In the genomic region with DNA sequence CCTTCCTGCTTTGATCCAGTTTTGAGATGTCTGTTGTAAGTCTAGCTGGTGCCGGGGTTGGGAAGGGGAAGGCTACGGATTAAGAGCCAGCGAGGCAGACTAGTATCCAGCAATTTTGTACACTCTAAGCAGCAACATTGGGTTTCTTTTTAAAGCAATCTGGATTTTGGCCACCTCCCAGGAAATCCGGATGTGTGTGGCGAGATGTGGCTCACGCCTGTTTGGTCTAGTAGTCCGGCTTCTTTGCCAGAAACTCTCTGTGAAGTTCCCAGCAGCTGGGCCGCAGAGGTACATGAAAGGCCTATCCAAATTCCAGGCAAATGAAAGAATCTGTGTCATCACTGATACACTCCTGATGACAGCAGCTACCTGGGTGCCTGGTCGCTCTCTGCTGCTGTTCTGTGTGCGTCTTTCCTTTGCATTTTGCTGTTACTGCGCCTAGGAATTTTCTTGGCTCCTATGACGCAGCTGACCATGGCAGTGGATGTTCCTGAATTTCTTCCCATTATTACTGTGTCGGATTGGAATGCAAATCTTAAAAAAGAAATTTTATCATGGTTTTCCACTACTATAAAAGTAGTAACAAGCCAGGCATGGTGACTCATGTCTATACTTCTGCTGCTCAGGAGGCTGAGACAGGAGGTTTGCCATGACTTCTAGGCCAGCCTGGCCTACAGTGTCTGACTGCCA, we compare ENCODE assay signal across 10 mouse cellular contexts. TPM values are rescaled to one million over a fixed set of nuclear protein-coding genes. Genes with fewer than 3 reads are reported as not detected.
DNase-seq lines count a peak whose midpoint lies in the region; TF ChIP-seq lines count a peak whose summit lies in the region.
"Had no signal": no experiment of that assay in that cellular context is flagged by ENCODE, and none has a peak within 500 bp of the region (broad histone marks: within the 10 kb centered on the region; RNA-seq: fewer than 3 reads in every experiment).

No protein-coding gene starts in this region.

- H3K27ac ChIP-seq in heart, embryonic 10.5 days: no peak overlapping the region
- no peak overlapping the region for H3K27ac ChIP-seq in thymus, adult 2 months (ENCODE audit: control insufficient read depth, insufficient read depth, low read length)
- H3K27ac ChIP-seq: hindbrain, embryonic 12.5 days had no signal

- WGBS in heart, embryonic 10.5 days: 85% methylated on average over 13 of the region's 13 CpGs
- WGBS in thymus, adult 2 months: 92% methylated on average over 13 of the region's 13 CpGs

- intact Hi-C loops in gastrocnemius, postnatal 36 days (cut with DNase I): no loop called here
- intact Hi-C loops in left cerebral cortex, postnatal 25 days (cut with DNase I): no loop called here

- no peak overlapping the region for H3K4me3 ChIP-seq in heart, embryonic 10.5 days
- no peak overlapping the region for H3K4me3 ChIP-seq in thymus, adult 2 months (ENCODE audit: control insufficient read depth, insufficient read depth, low read length)
- H3K4me3 ChIP-seq: hindbrain, embryonic 12.5 days; megakaryocyte, embryonic 14.5 days had no signal

- DNase-seq in heart, adult 11 months: peak; percentile 98
- no peak for DNase-seq in heart, embryonic 10.5 days (ENCODE audit: low spot score)
- DNase-seq in 3T3-L1 (ENCODE audit: low read depth, low spot score): peak; percentile 30
- DNase-seq in gastrocnemius, postnatal 36 days: peak; percentile 44 to 76
- DNase-seq in left cerebral cortex, postnatal 25 days (ENCODE audit: low spot score in 2 of 2): peak; percentile 47 to 62
- no peak for DNase-seq in adrenal gland, adult 18-20 months (ENCODE audit: low spot score in 2 of 2)
- no peak for DNase-seq in thymus, adult 2 months
- DNase-seq in spleen, adult 12 weeks (ENCODE audit: low spot score): no peak

- H3K36me3 ChIP-seq in heart, embryonic 10.5 days: no peaks in the 10 kb centered on the region
- H3K36me3 ChIP-seq in thymus, adult 2 months (ENCODE audit: control insufficient read depth, insufficient read depth, low read length): no peaks in the 10 kb centered on the region
- H3K36me3 ChIP-seq: hindbrain, embryonic 12.5 days had no signal

- no peaks in the 10 kb centered on the region for H3K9me3 ChIP-seq in heart, embryonic 10.5 days
- H3K9me3 ChIP-seq: hindbrain, embryonic 12.5 days had no signal

- no peak for TF ChIP-seq POLR2A in thymus, adult 2 months (IDR thresholded peaks at IDR 0.05; ENCODE audit: control insufficient read depth, extremely low read depth, insufficient read depth, low read length, poor library complexity)

- H3K4me1 ChIP-seq in heart, embryonic 10.5 days: peaks cover 63% of the 10 kb centered on the region
- H3K4me1 ChIP-seq in thymus, adult 2 months (replicated peaks; ENCODE audit: control insufficient read depth, insufficient read depth, low read length): peaks cover 75% of the 10 kb centered on the region

- no peaks in the 10 kb centered on the region for H3K27me3 ChIP-seq in heart, embryonic 10.5 days (ENCODE audit: insufficient read depth, poor library complexity, severe bottlenecking)
- no peaks in the 10 kb centered on the region for H3K27me3 ChIP-seq in thymus, adult 2 months (ENCODE audit: control insufficient read depth, insufficient read depth, low read length)
- H3K27me3 ChIP-seq: hindbrain, embryonic 12.5 days; megakaryocyte, embryonic 14.5 days had no signal

- no peak for TF ChIP-seq CTCF in thymus, adult 2 months (IDR thresholded peaks at IDR 0.05; ENCODE audit: borderline replicate concordance, control insufficient read depth, extremely low read depth, insufficient read depth, low read length, poor library complexity)

RNA-seq across cellular contexts. Expression of a gene that starts 38.7 kb away (rescaled TPM):
- polyA plus RNA-seq in heart, embryonic 10.5 days (2016; fragmentation: Nextera tagmentation; extraction: Ambion mirVana): 18.4 and 25.4 TPM in 2 replicates
- 1 to 10 TPM; 6.3 to 8.1 TPM for total RNA-seq in gastrocnemius, postnatal 36 days (2021)
- total RNA-seq in left cerebral cortex, postnatal 25 days (2021): 10 to 100 TPM; 98.4 to 99.2 TPM
- 10 to 100 TPM; 23.2 to 25.2 TPM for total RNA-seq in adrenal gland, adult 18-20 months (2021)
- polyA plus RNA-seq in thymus, adult 2 months (2012; rRNA removed): 322 and 334 TPM in 2 replicates

Comparison
In these comparisons a context has a peak if more than half of its experiments do, and no peak if none do; other contexts are left out.
1. DNase-seq: peak in heart, adult 11 months (single experiment), 3T3-L1 (single experiment), gastrocnemius, postnatal 36 days (2 of 2) and left cerebral cortex, postnatal 25 days (2 of 2); none in heart, embryonic 10.5 days (single experiment), adrenal gland, adult 18-20 months (0 of 2), thymus, adult 2 months (single experiment) and spleen, adult 12 weeks (single experiment).